Mouse (Mus musculus): ENCODE measurements at regions not wholly inside any gene's neighbourhood (a gene's known extent, or its start where the extent isn't known, plus 50 kb on each side); places are given as distances from the start of the nearest gene placed in this dataset.

DNA sequence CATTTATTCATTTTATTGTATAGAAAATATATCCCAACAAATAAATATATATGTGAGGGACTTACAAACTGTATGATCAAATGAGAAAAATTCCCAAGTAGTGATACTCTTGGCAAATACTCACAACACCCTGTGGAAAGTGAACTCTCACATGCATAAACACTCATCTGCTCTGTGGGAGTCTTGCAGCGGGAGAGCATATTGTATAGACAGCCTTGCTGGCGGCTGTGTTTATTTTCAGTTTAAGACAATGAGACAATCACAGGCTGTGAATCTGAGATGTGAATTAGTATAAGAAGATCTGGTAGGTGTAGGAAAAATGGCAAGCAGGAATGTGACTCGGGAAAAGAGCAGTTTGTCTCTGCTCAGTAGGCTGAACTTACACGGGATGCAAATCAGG, 2841.7 kb downstream of the Poteg start:
- Histone ChIP-seq H3K4me1 (replicated peaks) (peaks cover 5% of the 10 kb centered on the region; the same call in 1 of the 2 replicates), H3K27ac (no peak overlapping the region), H3K4me2 (replicated peaks) (no peak overlapping the region), H3K9me3 (no peaks in the 10 kb centered on the region), H3K9ac (replicated peaks) (no peak overlapping the region), H3K4me3 (replicated peaks) (no peak overlapping the region), H3K27me3 (no peaks in the 10 kb centered on the region), H3K36me3 (no peaks in the 10 kb centered on the region)
- 9% methylated on average over 4 of the region's 4 CpGs for WGBS
- no peak for ATAC-seq

DNA sequence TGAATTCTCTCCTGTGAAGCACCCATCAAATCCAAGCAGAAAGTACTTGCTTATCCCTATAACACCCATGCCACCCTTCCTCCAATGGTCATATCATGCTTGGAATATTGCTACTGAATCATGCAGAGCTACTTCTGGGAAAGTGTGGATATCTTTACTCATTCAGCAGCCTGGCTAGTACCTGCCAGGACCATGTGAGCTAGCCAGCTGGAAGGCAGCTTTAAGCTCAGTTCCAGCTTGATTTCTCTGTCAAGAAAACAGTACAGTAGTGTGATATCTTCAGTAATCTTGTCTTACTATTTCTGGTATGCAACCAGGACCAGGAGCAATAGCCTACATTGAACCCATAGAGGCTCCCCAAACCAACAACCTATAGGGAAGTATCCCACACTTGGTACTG, 2883.7 kb downstream of the Poteg start:
- no peak overlapping the region for H3K4me3 ChIP-seq (replicated peaks)
- H3K4me1 ChIP-seq (replicated peaks): peaks cover 5% of the 10 kb centered on the region; the same call in 1 of the 2 replicates
- H3K27ac ChIP-seq: no peak overlapping the region
- no peak overlapping the region for H3K9ac ChIP-seq (replicated peaks)
- no peak for ATAC-seq
- no peak overlapping the region for H3K4me2 ChIP-seq (replicated peaks)
- no peaks in the 10 kb centered on the region for H3K36me3 ChIP-seq
- H3K9me3 ChIP-seq: no peaks in the 10 kb centered on the region
- H3K27me3 ChIP-seq: no peaks in the 10 kb centered on the region

DNA sequence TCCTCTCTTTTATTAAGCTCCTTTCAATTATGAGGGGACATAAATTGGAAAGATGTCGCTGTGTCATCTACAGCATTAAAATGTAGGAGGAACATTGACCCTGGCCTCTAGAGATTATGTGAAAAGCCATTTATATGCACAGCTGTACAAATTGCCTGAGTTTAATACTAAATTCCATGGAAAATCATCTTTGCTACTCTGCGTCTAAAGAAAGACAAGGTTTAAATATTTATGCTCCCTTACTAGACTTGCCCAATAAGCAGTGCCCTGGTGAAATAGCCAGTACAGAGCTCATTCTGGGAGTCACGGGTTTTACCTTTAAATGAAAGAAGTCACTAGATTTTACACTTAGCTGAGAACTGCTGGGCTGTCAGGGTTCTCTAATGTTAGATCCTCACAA, 2885.9 kb downstream of the Poteg start:
- H3K4me2 ChIP-seq (replicated peaks): no peak overlapping the region
- H3K4me3 ChIP-seq (replicated peaks): no peak overlapping the region
- peaks cover 5% of the 10 kb centered on the region; the same call in 1 of the 2 replicates for H3K4me1 ChIP-seq (replicated peaks)
- H3K9ac ChIP-seq (replicated peaks): no peak overlapping the region
- no peaks in the 10 kb centered on the region for H3K36me3 ChIP-seq
- WGBS: 43% methylated on average over 3 of the region's 3 CpGs
- ATAC-seq: peak; percentile 62
- H3K27ac ChIP-seq: no peak overlapping the region
- no peaks in the 10 kb centered on the region for H3K9me3 ChIP-seq
- no peaks in the 10 kb centered on the region for H3K27me3 ChIP-seq

DNA sequence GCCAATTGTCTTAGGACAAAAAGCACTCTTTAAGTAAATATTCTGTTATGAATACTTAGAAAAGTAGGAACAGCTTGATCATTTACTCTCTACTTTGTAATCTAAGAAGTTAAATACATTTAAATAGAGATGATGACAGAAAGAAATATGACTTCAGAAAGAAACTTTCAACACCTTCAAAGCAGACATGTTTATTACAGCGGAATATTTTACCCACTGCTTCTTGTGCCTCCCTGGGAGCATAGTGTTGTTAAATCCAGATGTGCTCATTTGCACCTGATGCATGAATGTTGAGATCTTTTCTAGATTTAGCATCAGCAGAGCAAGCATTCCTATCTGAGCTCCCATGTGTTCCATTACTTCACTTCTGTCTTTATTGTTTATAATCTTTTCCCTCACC, 2912.0 kb downstream of the Poteg start:
- Histone ChIP-seq H3K4me1 (replicated peaks) (no peaks in the 10 kb centered on the region), H3K27ac (no peak overlapping the region), H3K36me3 (no peaks in the 10 kb centered on the region), H3K9ac (replicated peaks) (no peak overlapping the region), H3K4me3 (replicated peaks) (no peak overlapping the region), H3K4me2 (replicated peaks) (no peak overlapping the region), H3K9me3 (no peaks in the 10 kb centered on the region), H3K27me3 (no peaks in the 10 kb centered on the region)
- WGBS: 83% methylated on average over 1 of the region's 1 CpGs
- ATAC-seq: no peak

DNA sequence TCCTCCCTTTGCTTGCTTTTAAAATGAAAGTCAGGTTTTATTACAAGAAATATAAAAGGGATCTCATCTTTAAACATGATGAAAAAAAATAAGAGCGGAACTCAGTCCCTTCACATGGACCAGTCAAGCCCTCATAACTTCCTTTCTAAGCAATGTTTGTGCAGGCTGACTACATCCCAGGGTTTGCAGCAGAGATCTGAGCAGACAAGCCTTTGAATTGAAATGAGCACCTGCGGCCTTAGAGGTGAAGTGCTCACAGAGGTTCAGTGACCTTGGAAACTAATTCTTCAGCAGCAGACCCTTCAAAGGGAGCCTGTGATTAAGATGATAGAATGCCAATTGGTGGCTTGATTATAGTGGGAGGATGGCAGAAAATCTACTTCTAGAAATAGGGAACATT, 2918.3 kb downstream of the Poteg start:
- no peak for ATAC-seq

DNA sequence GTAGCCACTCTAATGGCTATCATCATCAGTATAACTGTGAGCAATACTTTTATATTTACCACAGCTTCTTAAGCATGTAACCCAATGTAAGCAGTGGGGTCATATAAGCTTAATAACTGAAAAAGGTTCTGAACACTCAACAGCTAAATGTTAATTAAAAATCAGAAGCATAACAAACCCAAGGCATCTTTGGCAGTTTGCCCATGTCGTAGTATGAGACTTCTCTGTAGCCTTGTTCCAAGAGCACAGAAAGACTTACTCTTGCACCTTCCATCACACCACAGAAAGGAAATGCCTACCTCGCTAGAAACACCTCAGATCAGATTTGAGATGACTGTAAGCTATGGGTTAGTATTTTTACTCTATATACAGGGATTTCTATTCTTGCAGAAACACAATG, 2944.5 kb downstream of the Poteg start:
- H3K4me1 ChIP-seq (replicated peaks): no peaks in the 10 kb centered on the region
- H3K4me2 ChIP-seq (replicated peaks): no peak overlapping the region
- WGBS: 81% methylated on average over 2 of the region's 2 CpGs
- no peak overlapping the region for H3K27ac ChIP-seq
- H3K36me3 ChIP-seq: no peaks in the 10 kb centered on the region
- H3K9me3 ChIP-seq: no peaks in the 10 kb centered on the region
- no peak overlapping the region for H3K4me3 ChIP-seq (replicated peaks)
- H3K27me3 ChIP-seq: no peaks in the 10 kb centered on the region
- no peak for ATAC-seq
- H3K9ac ChIP-seq (replicated peaks): no peak overlapping the region

More for the DNA sequence above, 2918.3 kb downstream of the Poteg start:
- no peaks in the 10 kb centered on the region for H3K27me3 ChIP-seq
- H3K36me3 ChIP-seq: no peaks in the 10 kb centered on the region
- H3K27ac ChIP-seq: no peak overlapping the region
- H3K4me3 ChIP-seq (replicated peaks): no peak overlapping the region
- no peak overlapping the region for H3K4me2 ChIP-seq (replicated peaks)
- 55% methylated on average over 2 of the region's 2 CpGs for whole genome bisulfite sequencing
- H3K9ac ChIP-seq (replicated peaks): no peak overlapping the region
- H3K4me1 ChIP-seq (replicated peaks): no peaks in the 10 kb centered on the region; the same call in 1 of the 2 replicates
- H3K9me3 ChIP-seq: no peaks in the 10 kb centered on the region

DNA sequence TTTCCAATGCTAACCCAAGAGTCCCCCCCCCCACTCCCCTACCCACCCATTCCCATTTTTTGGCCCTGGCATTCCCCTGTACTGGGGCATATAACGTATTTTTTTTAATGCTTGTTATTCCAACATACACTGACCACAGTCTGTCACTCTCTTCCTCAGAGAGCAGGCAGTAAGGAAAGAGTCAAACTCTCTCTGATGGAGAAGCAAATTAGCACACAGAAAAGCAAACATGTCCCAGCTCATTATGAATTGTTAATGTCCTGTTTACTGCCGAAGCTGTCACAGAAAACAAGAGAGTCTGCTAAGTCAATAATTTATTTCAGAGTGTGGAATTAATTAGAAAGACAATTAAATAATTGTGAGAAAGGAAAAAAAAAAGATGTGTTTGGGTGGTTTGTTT, 2989.1 kb upstream of the 5930422O12Rik start:
- WGBS: 69% methylated on average over 2 of the region's 2 CpGs
- ATAC-seq: no peak
- H3K27me3 ChIP-seq: no peaks in the 10 kb centered on the region
- H3K9ac ChIP-seq (replicated peaks): no peak overlapping the region
- no peaks in the 10 kb centered on the region for H3K9me3 ChIP-seq
- no peak overlapping the region for H3K4me3 ChIP-seq (replicated peaks)
- no peaks in the 10 kb centered on the region for H3K36me3 ChIP-seq
- no peak overlapping the region for H3K27ac ChIP-seq
- no peak overlapping the region for H3K4me2 ChIP-seq (replicated peaks)
- H3K4me1 ChIP-seq (replicated peaks): no peaks in the 10 kb centered on the region

DNA sequence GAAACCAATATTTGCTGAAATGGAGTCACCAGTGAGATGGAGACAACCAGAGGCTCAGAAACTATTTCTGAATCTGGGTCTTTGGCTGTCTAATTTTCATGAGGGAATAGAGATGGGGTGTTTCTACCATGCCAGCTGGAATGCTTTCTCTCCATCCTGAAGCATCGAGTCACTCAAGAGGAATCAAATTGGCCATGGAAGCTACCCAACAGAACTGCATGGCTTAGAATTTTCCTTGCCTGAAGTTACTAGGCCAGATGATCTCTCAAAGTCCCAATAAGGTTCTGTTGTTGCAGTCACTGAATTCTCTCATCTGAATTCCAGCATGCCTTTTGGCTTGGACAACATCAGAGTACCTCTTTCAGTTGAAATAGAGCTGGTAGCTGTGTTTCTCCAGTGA, 2986.7 kb upstream of the 5930422O12Rik start:
- no peaks in the 10 kb centered on the region for H3K9me3 ChIP-seq
- 95% methylated on average over 1 of the region's 1 CpGs for WGBS

DNA sequence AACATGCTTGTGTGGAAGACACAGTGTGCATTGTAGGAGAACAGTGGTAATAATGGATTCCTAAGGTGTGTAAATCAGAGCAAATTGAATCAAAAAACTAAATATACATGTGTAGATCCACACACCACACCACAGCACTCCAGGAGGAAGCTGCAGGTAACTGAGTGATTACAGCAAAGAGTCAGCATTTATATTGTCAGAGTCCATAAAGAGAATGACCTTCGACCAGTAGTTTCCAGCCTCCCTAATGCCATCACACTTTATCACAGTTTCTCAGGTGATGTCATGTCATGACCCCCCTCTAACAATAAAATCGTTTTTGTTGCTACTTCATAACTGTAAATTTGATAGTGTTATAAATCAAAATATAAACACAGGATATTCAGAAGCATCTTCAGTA, 2984.6 kb upstream of the 5930422O12Rik start:
- Histone ChIP-seq H3K4me2 (replicated peaks) (no peak overlapping the region), H3K27me3 (no peaks in the 10 kb centered on the region), H3K4me3 (replicated peaks) (no peak overlapping the region), H3K9me3 (no peaks in the 10 kb centered on the region), H3K27ac (no peak overlapping the region), H3K4me1 (replicated peaks) (no peaks in the 10 kb centered on the region), H3K36me3 (no peaks in the 10 kb centered on the region), H3K9ac (replicated peaks) (no peak overlapping the region)
- no peak for ATAC-seq
- WGBS: 86% methylated on average over 2 of the region's 2 CpGs

More for the DNA sequence above, 2986.7 kb upstream of the 5930422O12Rik start:
- H3K36me3 ChIP-seq: no peaks in the 10 kb centered on the region
- no peak overlapping the region for H3K4me2 ChIP-seq (replicated peaks)
- H3K27ac ChIP-seq: no peak overlapping the region
- H3K27me3 ChIP-seq: no peaks in the 10 kb centered on the region
- no peak overlapping the region for H3K9ac ChIP-seq (replicated peaks)
- H3K4me3 ChIP-seq (replicated peaks): no peak overlapping the region
- no peak for ATAC-seq
- no peaks in the 10 kb centered on the region for H3K4me1 ChIP-seq (replicated peaks)

DNA sequence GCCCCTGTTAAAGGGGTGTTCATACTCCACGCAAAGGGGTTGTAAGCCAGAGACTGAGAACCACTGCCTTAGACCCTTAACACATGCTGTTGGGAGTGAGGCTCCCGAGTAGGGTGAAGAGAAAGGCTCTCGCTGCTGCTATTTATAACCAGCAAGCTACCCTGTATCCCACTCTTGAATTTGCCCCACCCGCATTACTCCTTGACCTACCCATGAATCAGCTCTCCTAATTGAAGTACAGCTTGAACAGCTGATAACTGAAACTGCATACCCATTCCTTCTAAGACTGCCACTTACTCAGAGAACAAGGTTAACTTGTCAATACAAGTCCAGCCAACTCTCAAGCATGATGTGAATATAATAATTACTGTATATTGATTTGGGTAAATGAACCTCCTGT, 2984.2 kb upstream of the 5930422O12Rik start:
- Histone ChIP-seq H3K4me2 (replicated peaks) (no peak overlapping the region), H3K27me3 (no peaks in the 10 kb centered on the region), H3K4me3 (replicated peaks) (no peak overlapping the region), H3K9me3 (no peaks in the 10 kb centered on the region), H3K9ac (replicated peaks) (no peak overlapping the region), H3K36me3 (no peaks in the 10 kb centered on the region), H3K4me1 (replicated peaks) (no peaks in the 10 kb centered on the region), H3K27ac (no peak overlapping the region)
- WGBS: 90% methylated on average over 4 of the region's 4 CpGs
- ATAC-seq: no peak

DNA sequence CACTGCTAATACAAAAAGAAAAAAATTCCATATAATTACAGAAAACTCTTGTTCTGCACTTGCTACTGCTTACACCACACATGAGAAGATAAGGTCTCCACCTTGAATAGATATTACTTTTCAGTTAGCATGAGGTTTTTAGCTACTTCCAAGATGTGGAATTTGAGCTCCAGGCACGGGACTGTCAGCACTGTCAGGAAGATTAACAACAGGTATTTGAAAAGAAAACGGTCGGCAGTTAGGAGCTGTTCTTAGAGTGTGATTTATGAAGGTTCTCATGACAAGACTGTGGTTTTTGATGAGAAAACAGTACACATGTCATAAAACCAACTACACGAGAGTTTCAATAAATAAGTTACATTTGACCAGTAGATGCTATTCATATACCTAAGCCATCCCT, 2970.4 kb upstream of the 5930422O12Rik start:
- no peak for ATAC-seq
- Histone ChIP-seq H3K4me2 (replicated peaks) (no peak overlapping the region), H3K9ac (replicated peaks) (no peak overlapping the region), H3K9me3 (no peaks in the 10 kb centered on the region), H3K27ac (no peak overlapping the region), H3K4me1 (replicated peaks) (no peaks in the 10 kb centered on the region), H3K4me3 (replicated peaks) (no peak overlapping the region), H3K36me3 (no peaks in the 10 kb centered on the region), H3K27me3 (no peaks in the 10 kb centered on the region)
- WGBS: 89% methylated on average over 4 of the region's 4 CpGs

DNA sequence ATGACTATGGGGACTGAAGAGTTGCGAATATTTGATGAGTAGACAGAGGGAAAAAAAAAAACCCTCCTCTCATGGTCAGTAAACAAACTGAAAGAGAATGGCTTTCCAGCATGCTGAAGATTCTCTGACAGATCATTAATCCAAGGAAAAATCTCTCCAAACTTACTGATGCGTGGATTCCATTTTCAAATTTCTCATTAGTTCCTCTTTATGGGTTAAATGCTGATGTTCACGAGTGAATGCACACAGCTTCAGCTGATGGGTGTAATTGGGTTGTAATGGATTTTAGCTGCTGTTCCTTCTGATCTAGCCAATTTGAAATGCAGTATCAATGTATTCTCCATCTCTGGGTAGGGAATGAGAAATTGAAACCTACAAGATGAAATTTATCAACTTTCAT, 2945.6 kb upstream of the 5930422O12Rik start:
- WGBS: 44% methylated on average over 3 of the region's 3 CpGs
- Histone ChIP-seq H3K27ac (no peak overlapping the region), H3K4me3 (replicated peaks) (no peak overlapping the region), H3K9me3 (0 out of 2 replicates have a peak, but pooled peaks cover 5% of the 10 kb centered on the region), H3K4me2 (replicated peaks) (no peak overlapping the region), H3K27me3 (no peaks in the 10 kb centered on the region), H3K9ac (replicated peaks) (no peak overlapping the region), H3K4me1 (replicated peaks) (peaks cover 8% of the 10 kb centered on the region; the same call in 1 of the 2 replicates), H3K36me3 (no peaks in the 10 kb centered on the region)
- no peak for ATAC-seq

DNA sequence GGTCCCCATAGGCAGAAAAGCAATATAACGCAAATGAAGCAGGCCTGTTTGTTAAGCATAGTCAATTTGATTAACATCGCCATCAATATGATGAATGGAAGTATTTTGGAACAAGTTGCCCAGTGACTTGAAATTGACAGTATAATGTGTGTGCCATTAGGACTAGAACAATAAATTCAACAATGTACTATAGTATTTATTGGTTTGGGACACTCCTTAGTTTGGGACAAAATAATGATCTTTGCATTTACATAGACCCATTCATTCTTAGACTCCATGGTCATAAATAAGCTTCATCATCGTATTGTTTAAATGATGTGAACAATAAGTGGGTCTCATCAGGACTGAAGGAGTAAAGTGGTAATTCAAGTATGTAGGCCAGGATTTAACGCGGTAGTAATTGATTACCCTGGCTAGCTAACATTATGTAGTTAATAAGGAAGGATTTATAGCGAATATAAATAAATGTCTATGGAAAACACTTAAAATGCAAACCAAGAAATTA, 2933.6 kb upstream of the 5930422O12Rik start:
- Histone ChIP-seq H3K27ac (no peak overlapping the region), H3K4me2 (replicated peaks) (no peak overlapping the region), H3K4me3 (replicated peaks) (no peak overlapping the region), H3K9me3 (no peaks in the 10 kb centered on the region), H3K27me3 (no peaks in the 10 kb centered on the region), H3K4me1 (replicated peaks) (no peaks in the 10 kb centered on the region), H3K36me3 (no peaks in the 10 kb centered on the region), H3K9ac (replicated peaks) (no peak overlapping the region)
- WGBS: 77% methylated on average over 6 of the region's 6 CpGs
- ATAC-seq: no peak

Measured in midbrain, embryonic 13.5 days (tissue).